Mouse (Mus musculus) liver, embryonic 16.5 days (tissue): ENCODE measurements around the gene Utp6. TPM values are rescaled to one million over a fixed set of nuclear protein-coding genes. Genes with fewer than 3 reads are reported as not detected.
"Not testable (repeated sequence)": the region's sequence is repeated elsewhere in the genome, so short reads cannot be mapped to it uniquely, and the experiment has no call there.

Experiments used
- ATAC-seq: fragments of 200-750 bp; cut with Nextera tagmentation; 2 replicates; pipeline ENCODE4 v1.8.0; 2017; ENCODE audit warnings: low read depth, mild to moderate bottlenecking, moderate number of reproducible peaks, moderate library complexity
- H3K27ac ChIP-seq: fragments of 300-500 bp; sonication (generic); 2 replicates; pipeline ENCODE4 v1.5.1; 2014; ENCODE audit warnings: mild to moderate bottlenecking, low read length
- H3K27me3 ChIP-seq: fragments of 300-500 bp; sonication (generic); 2 replicates; pipeline ENCODE4 v1.6.1; 2014; ENCODE audit warnings: low read depth, low read length, mixed read lengths; ENCODE audit not compliant: control insufficient read depth, insufficient read depth
- H3K36me3 ChIP-seq: fragments of 300-500 bp; sonication (generic); 2 replicates; pipeline ENCODE4 v1.6.1; 2014; ENCODE audit warnings: mild to moderate bottlenecking; ENCODE audit not compliant: control insufficient read depth, insufficient read depth
- H3K4me1 ChIP-seq: fragments of 300-500 bp; sonication (generic); 2 replicates; pipeline ENCODE4 v1.6.1; 2014; ENCODE audit warnings: low read depth, low read length, mixed read lengths; ENCODE audit not compliant: control insufficient read depth
- H3K4me2 ChIP-seq: fragments of 300-500 bp; sonication (generic); 2 replicates; pipeline ENCODE4 v1.6.1; 2014; ENCODE audit warnings: low read depth, low read length, mixed read lengths
- H3K4me3 ChIP-seq: fragments of 300-500 bp; sonication (generic); 2 replicates; pipeline ENCODE4 v1.5.1; 2014; ENCODE audit warnings: low read depth, mild to moderate bottlenecking, low read length
- H3K9ac ChIP-seq: fragments of 300-500 bp; sonication (generic); 2 replicates; pipeline ENCODE4 v1.6.1; 2014; ENCODE audit warnings: low read depth, low read length
- H3K9me3 ChIP-seq: fragments of 300-500 bp; sonication (generic); replicated peaks from 2 replicates; pipeline ENCODE4 v1.6.1; 2016; ENCODE audit warnings: low read length; ENCODE audit not compliant: control insufficient read depth
- WGBS: fragments of 180-500 bp; shearing (Covaris S2); extraction: QIAGEN DNeasy Blood & Tissue Kit; methylation state at CpG from one replicate; pipeline ENCODE4 v1.1.7; 2014; ENCODE audit not compliant: insufficient replicate concordance; 5-methylcytosine and 5-hydroxymethylcytosine counted together
- polyA plus RNA-seq: library from polyadenylated mRNA; unstranded; fragments of >200 nt; fragmentation: Nextera tagmentation; extraction: Ambion mirVana; gene quantifications from 2 replicates; pipeline ENCODE4 v1.2.1, GENCODE M21; 2015

Gene Utp6
- polyA plus RNA-seq, 1 experiment from 2014 or later = 18.5 TPM

- no peak overlapping the region for H3K4me2 ChIP-seq
- H3K27ac ChIP-seq = no peak overlapping the region
- H3K27me3 ChIP-seq = no peaks in the 10 kb centered on the region
- H3K36me3 ChIP-seq = no peaks in the 10 kb centered on the region
- 65% methylated on average over 3 of the region's 3 CpGs for WGBS
- ATAC-seq = no peak
- H3K4me3 ChIP-seq = no peak overlapping the region
- H3K9ac ChIP-seq = no peak overlapping the region
- no peaks in the 10 kb centered on the region for H3K9me3 ChIP-seq
- H3K4me1 ChIP-seq = peaks cover 8% of the 10 kb centered on the region
Observed at GRCm38 (mm10) chr11:79987896-79988295, 25.7 kb upstream of the Utp6 start.

- no peak overlapping the region for H3K27ac ChIP-seq
- no peaks in the 10 kb centered on the region for H3K36me3 ChIP-seq
- no peak overlapping the region for H3K4me2 ChIP-seq
- no peaks in the 10 kb centered on the region for H3K27me3 ChIP-seq
- H3K4me1 ChIP-seq = peaks cover 3% of the 10 kb centered on the region; the same call in 1 of the 2 replicates
- 77% methylated on average over 4 of the region's 4 CpGs for WGBS
- no peak for ATAC-seq
- H3K4me3 ChIP-seq = no peak overlapping the region
- no peak overlapping the region for H3K9ac ChIP-seq
- H3K9me3 ChIP-seq = no peaks in the 10 kb centered on the region
Observed at GRCm38 (mm10) chr11:79986886-79987285, 24.7 kb upstream of the Utp6 start.

GRCm38 (mm10) chr11:79977747-79978146, 15.6 kb upstream of the Utp6 start:
- not testable (repeated sequence) for H3K9me3 ChIP-seq, H3K27ac ChIP-seq, H3K9ac ChIP-seq, ATAC-seq, H3K36me3 ChIP-seq, H3K4me1 ChIP-seq, H3K4me2 ChIP-seq, H3K4me3 ChIP-seq
- 61% methylated on average over 4 of the region's 4 CpGs for WGBS
- peaks cover 29% of the 10 kb centered on the region for H3K27me3 ChIP-seq

- not testable (repeated sequence) for H3K36me3 ChIP-seq, H3K9ac ChIP-seq, H3K4me2 ChIP-seq, H3K9me3 ChIP-seq, H3K27ac ChIP-seq, H3K4me1 ChIP-seq, ATAC-seq, H3K4me3 ChIP-seq
- peaks cover 32% of the 10 kb centered on the region for H3K27me3 ChIP-seq
- WGBS = 85% methylated on average over 14 of the region's 14 CpGs
Observed at GRCm38 (mm10) chr11:79977061-79977460, 14.9 kb upstream of the Utp6 start.

- H3K4me3 ChIP-seq, H3K36me3 ChIP-seq, H3K4me1 ChIP-seq, H3K27ac ChIP-seq, H3K9me3 ChIP-seq, H3K9ac ChIP-seq, ATAC-seq, H3K4me2 ChIP-seq: not testable (repeated sequence)
- 79% methylated on average over 6 of the region's 6 CpGs for WGBS
- peaks cover 32% of the 10 kb centered on the region for H3K27me3 ChIP-seq
Observed at GRCm38 (mm10) chr11:79976645-79977044, 14.5 kb upstream of the Utp6 start.

GRCm38 (mm10) chr11:79976222-79976621, 14.0 kb upstream of the Utp6 start:
- H3K4me3 ChIP-seq = no peak overlapping the region
- no peak overlapping the region for H3K27ac ChIP-seq
- H3K36me3 ChIP-seq = no peaks in the 10 kb centered on the region
- peaks cover 32% of the 10 kb centered on the region for H3K27me3 ChIP-seq
- H3K9me3 ChIP-seq = no peaks in the 10 kb centered on the region
- H3K9ac ChIP-seq = no peak overlapping the region
- WGBS = 56% methylated on average over 1 of the region's 1 CpGs
- peaks cover 10% of the 10 kb centered on the region for H3K4me1 ChIP-seq
- H3K4me2 ChIP-seq = no peak overlapping the region
- ATAC-seq = no peak

GRCm38 (mm10) chr11:79975377-79975776, 13.2 kb upstream of the Utp6 start:
- Histone ChIP-seq H3K4me1 (peaks cover 10% of the 10 kb centered on the region), H3K4me2 (no peak overlapping the region), H3K27ac (no peak overlapping the region), H3K9me3 (no peaks in the 10 kb centered on the region), H3K9ac (no peak overlapping the region), H3K4me3 (no peak overlapping the region), H3K27me3 (peaks cover 32% of the 10 kb centered on the region), H3K36me3 (no peaks in the 10 kb centered on the region)
- no peak for ATAC-seq
- 38% methylated on average over 2 of the region's 2 CpGs for WGBS

- 1% methylated on average over 41 of the region's 41 CpGs for WGBS
- ATAC-seq = no peak
- Histone ChIP-seq H3K4me1 (peaks cover 10% of the 10 kb centered on the region), H3K27me3 (peaks cover 32% of the 10 kb centered on the region), H3K27ac (no peak overlapping the region), H3K9ac (peak overlapping the region; percentile 31; the same call in 1 of the 2 replicates), H3K36me3 (no peaks in the 10 kb centered on the region), H3K4me2 (peak overlapping the region; percentile 71), H3K9me3 (no peaks in the 10 kb centered on the region), H3K4me3 (peak overlapping the region; percentile 59)
Observed at GRCm38 (mm10) chr11:79973626-79974476, 11.7 kb upstream of the Utp6 start.

- Histone ChIP-seq H3K36me3 (no peaks in the 10 kb centered on the region), H3K27ac (no peak overlapping the region), H3K4me2 (peak overlapping the region; percentile 71), H3K27me3 (peaks cover 32% of the 10 kb centered on the region), H3K9ac (no peak overlapping the region), H3K4me3 (peak overlapping the region; percentile 59), H3K9me3 (no peaks in the 10 kb centered on the region), H3K4me1 (peaks cover 10% of the 10 kb centered on the region)
- WGBS = 22% methylated on average over 8 of the region's 8 CpGs
- no peak for ATAC-seq
Observed at GRCm38 (mm10) chr11:79973133-79973532, 10.9 kb upstream of the Utp6 start.
